Mouse (Mus musculus) liver, postnatal 0 days (tissue): ENCODE results near the gene Fam120b. TPM values are rescaled to one million over a fixed set of nuclear protein-coding genes. Genes with fewer than 3 reads are reported as not detected.

Experiments used
- ATAC-seq: fragments of 200-750 bp; cut with Nextera tagmentation; 2 replicates; pipeline ENCODE4 v1.8.0; 2017; ENCODE audit warnings: mild to moderate bottlenecking, moderate library complexity
- DNase-seq: peaks from one replicate; pipeline ENCODE4 v3.0.0-alpha.2; 2016
- H3K27ac ChIP-seq: fragments of 300-500 bp; sonication (generic); 2 replicates; pipeline ENCODE4 v1.5.1; 2014; ENCODE audit warnings: antibody characterized with exemption, moderate library complexity, mild to moderate bottlenecking, low read depth
- H3K27me3 ChIP-seq: fragments of 300-500 bp; sonication (generic); 2 replicates; pipeline ENCODE4 v1.6.1; 2014; ENCODE audit warnings: low read length, control low read depth, mixed read lengths; ENCODE audit not compliant: insufficient read depth
- H3K36me3 ChIP-seq: fragments of 300-500 bp; sonication (generic); replicated peaks from 2 replicates; pipeline ENCODE4 v1.6.1; 2014; ENCODE audit warnings: mild to moderate bottlenecking, control low read depth, low read length, moderate library complexity, mixed read lengths; ENCODE audit not compliant: insufficient read depth
- H3K4me1 ChIP-seq: fragments of 300-500 bp; sonication (generic); 2 replicates; pipeline ENCODE4 v1.6.1; 2014; ENCODE audit warnings: antibody characterized with exemption, mild to moderate bottlenecking, control low read depth; ENCODE audit not compliant: insufficient read depth
- H3K4me2 ChIP-seq: fragments of 300-500 bp; sonication (generic); 2 replicates; pipeline ENCODE4 v1.6.1; 2014; ENCODE audit warnings: low read depth, mild to moderate bottlenecking, low read length, moderate library complexity, mixed read lengths
- H3K4me3 ChIP-seq: fragments of 300-500 bp; sonication (generic); 2 replicates; pipeline ENCODE4 v1.5.1; 2014; ENCODE audit warnings: low read depth, low read length
- H3K9ac ChIP-seq: fragments of 300-500 bp; sonication (generic); replicated peaks from 2 replicates; pipeline ENCODE4 v1.6.1; 2014; ENCODE audit warnings: mild to moderate bottlenecking, moderate library complexity
- H3K9me3 ChIP-seq: fragments of 300-500 bp; sonication (generic); 2 replicates; pipeline ENCODE4 v1.6.1; 2016; ENCODE audit warnings: mild to moderate bottlenecking, control low read depth, low read length, mixed read lengths
- CTCF ChIP-seq: sonication (generic); IDR thresholded peaks from 2 replicates; pipeline ENCODE4 v1.5.1; 2016; ENCODE audit warnings: antibody characterized with exemption, low read depth
- EP300 ChIP-seq: IDR thresholded peaks from 2 replicates; pipeline ENCODE4 v1.6.1; 2016; ENCODE audit warnings: antibody characterized with exemption, low read depth, mild to moderate bottlenecking
- WGBS: fragments of 180-500 bp; shearing (Covaris S2); extraction: QIAGEN DNeasy Blood & Tissue Kit; methylation state at CpG from one replicate; pipeline ENCODE4 v1.1.7; 2014; ENCODE audit not compliant: insufficient replicate concordance; 5-methylcytosine and 5-hydroxymethylcytosine counted together
- polyA plus RNA-seq: library from polyadenylated mRNA; unstranded; fragments of >200 nt; fragmentation: Nextera tagmentation; extraction: Ambion mirVana; gene quantifications from 2 replicates; pipeline ENCODE4 v1.2.1, GENCODE M21; 2015

The Fam120b gene
- polyA plus RNA-seq, 1 experiment from 2014 or later = 5.2 TPM

DNA sequence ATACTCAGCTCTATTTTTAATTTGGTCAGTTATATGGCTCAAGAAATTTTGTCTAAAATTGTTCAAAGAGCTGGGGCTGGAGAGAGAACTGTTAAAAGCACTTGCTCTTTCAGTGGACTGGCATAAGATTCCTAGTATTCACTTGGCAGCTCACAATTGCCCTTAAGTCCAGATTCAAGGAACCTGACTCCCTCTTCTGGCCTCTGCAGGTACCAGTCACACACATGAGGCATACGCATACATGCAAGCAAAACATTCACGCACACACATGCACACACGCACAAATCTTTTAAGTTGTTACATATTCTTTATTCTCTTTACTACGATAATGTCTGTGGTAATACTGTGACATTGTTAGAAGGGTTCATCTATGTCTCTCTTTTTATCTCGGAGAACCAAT is 12.6 kb upstream of the Fam120b start:
- DNase-seq (peak; percentile 8), ATAC-seq (no peak)
- Histone ChIP-seq H3K9ac (no peak overlapping the region), H3K4me1 (peaks cover 12% of the 10 kb centered on the region), H3K4me3 (no peak overlapping the region), H3K36me3 (no peaks in the 10 kb centered on the region), H3K27ac (no peak overlapping the region), H3K27me3 (peaks cover 19% of the 10 kb centered on the region), H3K4me2 (no peak overlapping the region), H3K9me3 (no peaks in the 10 kb centered on the region)
- TF ChIP-seq EP300 (no peak), CTCF (0 out of 2 replicates have a peak, but pooled peaks have one; percentile 16)
- 89% methylated on average over 5 of the region's 5 CpGs for WGBS

- 55% methylated on average over 4 of the region's 4 CpGs for WGBS
- H3K27ac ChIP-seq = peak overlapping the region; percentile 83
- H3K36me3 ChIP-seq = no peaks in the 10 kb centered on the region
- H3K9me3 ChIP-seq = no peaks in the 10 kb centered on the region
- H3K9ac ChIP-seq = no peak overlapping the region
- ATAC-seq (peak; percentile 53), DNase-seq (no peak)
- TF ChIP-seq EP300 (no peak), CTCF (no peak)
- no peak overlapping the region for H3K4me2 ChIP-seq
- no peaks in the 10 kb centered on the region for H3K27me3 ChIP-seq
- H3K4me3 ChIP-seq = no peak overlapping the region
- no peaks in the 10 kb centered on the region for H3K4me1 ChIP-seq
Measured at GRCm38 (mm10) chr17:15388892-15389291, 7.1 kb upstream of the Fam120b start.

GRCm38 (mm10) chr17:15389356-15389755 is 6.6 kb upstream of the Fam120b start:
- Histone ChIP-seq H3K4me1 (no peaks in the 10 kb centered on the region), H3K36me3 (no peaks in the 10 kb centered on the region), H3K9ac (no peak overlapping the region), H3K4me3 (no peak overlapping the region), H3K9me3 (no peaks in the 10 kb centered on the region), H3K4me2 (peak overlapping the region; percentile 33; the same call in 1 of the 2 replicates), H3K27me3 (no peaks in the 10 kb centered on the region), H3K27ac (peak overlapping the region; percentile 62)
- WGBS = 58% methylated on average over 8 of the region's 8 CpGs
- ATAC-seq (peak; percentile 94), DNase-seq (peak; percentile 23)
- TF ChIP-seq EP300 (no peak), CTCF (no peak)

DNA sequence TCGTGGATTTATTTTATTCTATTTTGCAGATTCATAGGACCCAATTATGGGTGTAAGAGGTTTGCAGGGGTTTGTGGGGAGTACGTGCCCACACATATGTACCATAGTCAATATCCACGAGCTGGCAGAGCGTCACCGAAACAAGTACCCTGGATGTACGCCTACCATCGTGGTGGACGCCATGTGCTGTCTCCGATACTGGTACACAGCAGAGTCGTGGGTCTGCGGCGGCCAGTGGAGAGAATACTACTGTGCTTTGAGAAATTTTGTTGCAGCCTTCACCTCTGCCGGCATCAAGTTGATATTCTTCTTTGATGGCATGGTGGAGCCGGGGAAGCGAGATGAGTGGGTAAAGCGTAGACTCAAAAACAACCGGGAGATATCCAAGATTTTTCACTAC is 5.7 kb downstream of the Fam120b start:
- DNase-seq = peak; percentile 10
- H3K27ac ChIP-seq = no peak overlapping the region
- H3K4me2 ChIP-seq = no peak overlapping the region
- no peak overlapping the region for H3K4me3 ChIP-seq
- H3K4me1 ChIP-seq = peaks cover 5% of the 10 kb centered on the region
- peaks cover 26% of the 10 kb centered on the region for H3K36me3 ChIP-seq
- ATAC-seq = no peak
- TF ChIP-seq EP300 = no peak
- no peak for TF ChIP-seq CTCF
- H3K27me3 ChIP-seq = no peaks in the 10 kb centered on the region
- 92% methylated on average over 17 of the region's 17 CpGs for WGBS
- no peaks in the 10 kb centered on the region for H3K9me3 ChIP-seq
- no peak overlapping the region for H3K9ac ChIP-seq

DNA sequence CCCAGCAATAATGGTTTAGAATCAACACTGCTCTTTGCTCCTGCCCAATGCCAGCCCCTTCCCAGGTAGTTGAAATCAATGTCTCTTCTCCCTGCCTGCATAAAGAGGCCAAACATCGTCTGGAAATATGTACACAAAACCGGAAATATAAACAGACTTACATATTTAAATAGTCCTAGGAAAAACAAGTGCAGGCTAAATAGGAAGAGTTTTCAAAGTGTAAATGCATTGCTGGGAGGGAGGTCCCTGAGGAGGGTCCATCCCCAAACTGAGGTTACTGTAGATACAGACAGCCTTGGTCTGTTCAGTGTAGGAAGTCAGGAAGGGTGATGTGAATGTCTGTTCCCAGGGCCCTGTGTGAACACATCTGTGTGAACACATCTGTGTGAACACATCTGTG is 10.6 kb downstream of the Fam120b start:
- Histone ChIP-seq H3K36me3 (peaks cover 46% of the 10 kb centered on the region), H3K4me1 (no peaks in the 10 kb centered on the region), H3K9ac (no peak overlapping the region), H3K27me3 (no peaks in the 10 kb centered on the region), H3K9me3 (no peaks in the 10 kb centered on the region), H3K27ac (no peak overlapping the region), H3K4me2 (no peak overlapping the region), H3K4me3 (no peak overlapping the region)
- 66% methylated on average over 2 of the region's 2 CpGs for WGBS
- TF ChIP-seq CTCF (no peak), EP300 (no peak)
- no peak for DNase-seq
- ATAC-seq = no peak

- H3K27ac ChIP-seq = no peak overlapping the region
- no peak overlapping the region for H3K9ac ChIP-seq
- peaks cover 31% of the 10 kb centered on the region for H3K36me3 ChIP-seq
- DNase-seq = peak; percentile 4
- TF ChIP-seq CTCF = no peak
- no peak for TF ChIP-seq EP300
- no peaks in the 10 kb centered on the region for H3K27me3 ChIP-seq
- 78% methylated on average over 10 of the region's 10 CpGs for WGBS
- H3K4me1 ChIP-seq = no peaks in the 10 kb centered on the region
- H3K4me2 ChIP-seq = no peak overlapping the region
- no peak overlapping the region for H3K4me3 ChIP-seq
- ATAC-seq = no peak
- no peaks in the 10 kb centered on the region for H3K9me3 ChIP-seq
Measured at GRCm38 (mm10) chr17:15409261-15409660, 13.3 kb downstream of the Fam120b start.

DNA sequence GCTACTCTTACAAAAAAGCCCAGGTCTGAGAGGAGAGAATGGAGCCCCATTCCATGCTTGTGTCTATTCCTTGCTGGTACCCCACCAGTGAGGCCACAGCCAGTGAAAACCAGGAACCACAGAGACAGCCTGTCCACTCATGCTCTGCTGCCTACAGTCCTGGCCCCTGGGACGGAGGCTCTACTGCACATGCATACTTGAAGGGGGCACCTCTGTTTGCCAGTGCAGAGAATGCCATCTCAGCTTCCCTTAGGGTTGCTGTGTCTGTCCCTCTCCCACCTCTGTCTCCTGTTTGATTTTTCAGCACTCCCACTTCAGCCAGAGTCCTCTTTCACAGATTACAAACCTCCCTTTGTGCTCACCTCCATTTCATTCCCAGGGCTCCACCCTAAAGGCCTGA is 14.9 kb downstream of the Fam120b start:
- H3K36me3 ChIP-seq = peaks cover 39% of the 10 kb centered on the region
- no peak for ATAC-seq
- no peaks in the 10 kb centered on the region for H3K4me1 ChIP-seq
- no peaks in the 10 kb centered on the region for H3K27me3 ChIP-seq
- DNase-seq = peak; percentile 8
- 88% methylated on average over 1 of the region's 1 CpGs for WGBS
- no peak overlapping the region for H3K4me3 ChIP-seq
- H3K4me2 ChIP-seq = no peak overlapping the region
- H3K9ac ChIP-seq = no peak overlapping the region
- TF ChIP-seq CTCF (no peak), EP300 (no peak)
- H3K27ac ChIP-seq = no peak overlapping the region
- H3K9me3 ChIP-seq = no peaks in the 10 kb centered on the region
